Mouse (Mus musculus) spleen, postnatal 4 days (tissue): ENCODE measurements around the gene Tmem150c.

ENCODE experiments used
- DNase-seq, 2 experiments: peaks; one replicate each; pipeline ENCODE4 v3.0.0; 2022; ENCODE audit warnings: low spot score in 2 of 2

Tmem150c gene

DNA sequence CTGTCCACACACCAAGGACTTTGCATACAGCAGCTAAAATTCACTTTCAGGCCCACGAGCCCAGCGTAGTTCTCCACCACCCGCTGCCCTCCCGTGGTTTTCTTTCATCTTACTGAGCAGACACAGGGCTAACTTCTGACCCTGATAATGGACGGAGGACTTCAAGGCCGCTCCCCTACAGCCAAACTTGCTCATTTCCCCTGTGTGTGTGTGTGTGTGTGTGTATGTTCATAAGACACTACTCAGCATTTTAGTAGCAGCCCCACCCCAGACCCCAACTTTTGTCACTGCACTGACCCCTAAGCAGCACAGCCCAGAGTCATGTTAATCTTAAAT, at the start of gene Tmem150c:
Gene Tmem150c, minus strand, starts transcription at position 171 of the 336 bp plus-strand sequence.
- peak in 1 of 2 experiments; percentile 55 for DNase-seq

DNA sequence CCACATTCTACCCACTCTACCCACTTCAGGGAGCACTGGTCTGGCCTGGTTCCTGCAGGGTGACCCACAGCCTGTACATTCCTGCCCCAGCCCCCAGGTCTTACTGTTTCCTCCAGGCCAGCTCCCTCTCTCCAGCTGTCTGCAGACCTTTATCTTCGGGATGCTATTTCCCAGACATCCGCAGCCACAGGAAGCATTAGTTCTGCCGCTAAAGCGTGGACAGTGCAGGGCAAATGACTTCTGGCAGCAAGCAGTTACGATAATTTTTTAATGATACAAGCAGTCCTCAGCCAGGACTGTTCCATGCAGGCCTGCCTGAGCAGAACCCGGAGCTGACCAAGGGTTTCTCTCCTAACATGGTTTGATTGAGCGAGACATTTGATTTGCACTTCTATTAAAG, 49.5 kb upstream of the Tmem150c start:
- DNase-seq, result no peak

- no peak for DNase-seq
Measured at GRCm38 (mm10) chr5:100206675-100207074, 47.1 kb upstream of the Tmem150c start.

- DNase-seq, result no peak
Measured at GRCm38 (mm10) chr5:100205519-100206189, 46.0 kb upstream of the Tmem150c start.

DNA sequence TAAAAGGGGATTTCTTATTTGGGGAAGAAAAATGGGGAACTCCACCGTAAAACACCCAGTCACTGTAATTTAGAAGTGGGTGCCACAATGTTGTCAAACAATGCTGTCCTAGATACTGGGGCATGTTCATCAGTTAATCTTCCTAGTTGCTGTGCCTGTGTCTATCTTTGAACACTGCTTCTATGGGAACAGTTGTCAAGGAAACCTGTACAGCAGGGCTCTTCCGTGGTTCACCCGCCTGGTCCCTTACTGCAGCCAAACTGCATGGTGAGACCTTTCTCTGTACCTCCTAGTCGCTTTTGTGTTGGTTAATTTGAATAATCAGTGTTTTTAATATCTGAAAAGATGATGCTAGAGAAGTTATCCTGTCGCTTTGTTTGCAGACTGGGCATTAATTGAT, 41.2 kb upstream of the Tmem150c start:
- DNase-seq, result no peak

DNA sequence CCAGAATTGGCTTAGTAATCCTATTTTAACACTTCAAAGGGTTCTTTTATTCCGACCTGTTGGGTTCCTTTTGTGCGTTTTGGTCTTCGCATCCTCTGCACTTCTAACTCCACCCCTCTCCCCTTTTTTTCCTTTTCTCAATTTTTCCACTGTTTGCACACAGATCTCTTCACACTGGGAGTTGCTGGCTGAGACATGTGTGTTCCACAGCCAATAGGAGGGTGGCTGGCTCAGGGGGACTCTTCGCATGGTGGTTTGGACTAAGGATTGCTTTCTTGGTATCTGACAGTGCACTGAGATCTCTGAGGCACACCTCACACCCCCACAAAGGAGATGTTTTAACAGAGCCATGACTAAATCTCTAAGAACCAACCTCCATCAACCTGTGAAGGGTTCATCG, 40.7 kb upstream of the Tmem150c start:
- DNase-seq, result no peak

- no peak for DNase-seq
Measured at GRCm38 (mm10) chr5:100199092-100199853, 39.7 kb upstream of the Tmem150c start.

DNA sequence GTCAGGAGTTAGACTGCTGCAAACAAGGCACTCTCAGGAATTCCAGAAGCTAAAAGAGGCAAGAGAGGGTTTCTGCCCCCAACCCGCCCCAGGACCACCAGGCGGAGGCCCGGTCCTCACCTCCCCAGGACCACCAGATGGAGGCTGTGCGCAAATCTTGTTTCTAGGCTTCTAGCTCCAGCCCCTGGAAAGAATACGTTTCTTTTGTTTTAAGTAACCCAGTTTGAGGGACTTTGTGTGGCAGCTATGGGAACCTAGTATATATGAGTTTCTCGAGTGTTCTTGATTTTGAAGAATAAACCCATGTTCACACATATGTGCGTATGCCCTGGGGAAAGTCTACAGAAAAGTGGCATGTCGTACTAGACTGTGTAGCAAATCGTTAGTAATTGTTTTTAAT, 37.9 kb upstream of the Tmem150c start:
- no peak for DNase-seq

DNA sequence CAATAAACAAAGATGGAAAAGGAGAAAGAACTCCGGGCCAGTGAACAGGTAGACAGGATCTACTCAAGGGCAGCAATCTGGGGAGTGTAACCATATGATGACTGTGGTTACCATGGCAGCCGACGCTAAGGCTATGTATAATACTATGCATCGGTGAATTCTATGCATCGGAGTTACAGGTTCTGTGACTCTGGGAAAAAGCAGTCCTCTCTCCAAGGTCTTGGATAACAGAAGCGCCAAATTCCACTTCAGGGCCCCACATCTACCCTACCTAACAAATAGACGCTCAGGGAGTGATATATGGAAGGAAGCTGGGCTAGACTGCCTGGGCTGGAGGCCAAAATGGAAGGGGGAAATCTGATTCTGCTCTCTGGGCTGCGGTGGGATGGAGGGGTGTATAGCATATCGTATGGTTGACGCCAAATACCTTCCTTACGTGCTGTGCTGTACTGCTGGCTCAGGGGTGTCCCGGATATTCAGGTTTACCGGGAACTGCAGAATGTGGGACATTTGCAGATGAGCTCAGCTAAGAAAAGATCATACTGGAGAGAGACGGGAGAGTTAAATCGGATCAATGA, 37.3 kb upstream of the Tmem150c start:
- no peak for DNase-seq

GRCm38 (mm10) chr5:100196397-100196796, 36.8 kb upstream of the Tmem150c start:
- DNase-seq, result no peak

- no peak for DNase-seq
Measured at GRCm38 (mm10) chr5:100191438-100192190, 32.0 kb upstream of the Tmem150c start.

DNA sequence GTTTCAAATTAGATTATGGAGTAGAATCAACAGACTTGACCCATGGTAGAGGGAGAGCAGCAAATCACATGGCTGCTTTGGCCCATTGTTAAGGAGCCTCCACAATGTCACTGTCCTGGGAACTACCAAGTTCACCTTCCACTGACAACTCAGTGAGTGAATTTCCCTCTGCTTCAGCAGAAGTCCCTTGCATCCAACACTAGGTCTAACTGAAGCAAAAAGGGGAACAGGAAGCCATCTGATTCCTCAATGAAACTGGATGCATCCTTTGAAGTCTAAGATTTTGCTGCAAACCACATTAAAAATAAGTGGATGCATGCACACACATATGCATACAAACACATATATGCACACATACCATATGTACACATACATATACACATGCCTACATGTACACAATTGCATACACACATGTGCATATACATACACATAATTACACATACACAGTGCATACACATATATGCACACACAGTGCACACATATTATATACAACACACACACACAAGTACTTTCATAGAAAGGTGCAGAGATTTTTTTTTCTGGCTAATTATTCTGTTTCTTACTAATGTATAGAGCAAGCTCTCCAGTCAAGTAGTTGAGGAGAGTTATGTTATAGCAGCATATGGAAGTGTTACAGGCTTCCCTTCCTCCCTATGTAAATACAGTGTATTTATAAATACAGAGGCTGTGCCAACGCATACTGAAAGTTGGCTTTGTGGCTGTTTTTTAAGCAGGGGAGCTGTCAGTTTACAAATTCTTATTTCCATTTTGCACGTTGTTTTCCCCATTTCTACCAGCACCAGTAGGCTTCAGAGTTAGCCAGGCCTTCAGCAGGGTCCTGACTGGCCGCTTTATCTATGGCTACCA, 27.7 kb upstream of the Tmem150c start:
- no peak for DNase-seq

DNA sequence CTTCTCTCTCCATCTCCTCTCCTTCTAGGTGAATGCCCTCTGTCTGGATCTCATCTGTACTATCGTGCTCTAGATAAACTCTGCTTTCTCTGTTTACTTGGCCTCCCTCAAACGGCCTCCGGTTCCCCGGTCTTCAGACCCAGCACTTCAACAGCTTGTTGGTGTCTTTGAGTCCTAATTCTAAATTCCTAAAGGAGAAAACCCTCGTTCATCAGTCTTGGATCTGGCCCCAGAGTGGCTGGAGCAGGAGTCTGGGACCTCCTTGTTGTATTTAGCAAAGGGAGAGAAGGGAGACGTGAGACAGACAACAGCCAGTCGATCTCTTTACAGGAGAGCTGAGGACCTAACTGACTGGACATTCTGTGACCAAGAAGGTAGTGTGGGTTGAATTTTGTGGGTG, 27.0 kb upstream of the Tmem150c start:
- DNase-seq, result no peak

- no peak for DNase-seq
Measured at GRCm38 (mm10) chr5:100185895-100186294, 26.3 kb upstream of the Tmem150c start.

DNA sequence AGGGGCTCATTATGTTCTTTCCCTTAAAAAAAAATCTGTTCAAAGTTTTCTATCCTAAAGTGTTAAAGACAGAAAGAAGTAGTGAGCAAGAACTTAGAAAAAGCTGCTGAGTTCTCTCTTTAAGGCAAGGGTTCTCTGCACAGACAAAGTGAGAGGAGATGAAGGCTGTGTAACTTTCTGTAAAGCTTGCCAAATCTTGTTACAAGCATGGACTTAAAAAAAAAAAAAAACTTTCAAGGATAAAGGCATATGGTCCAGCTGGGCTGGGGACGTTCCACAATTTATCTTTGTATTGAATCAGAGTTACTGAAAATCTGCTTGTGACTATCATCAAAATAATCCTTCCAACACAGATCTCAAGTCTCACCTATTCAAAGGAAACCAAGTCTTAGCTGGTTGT, 21.4 kb upstream of the Tmem150c start:
- no peak for DNase-seq

GRCm38 (mm10) chr5:100178781-100179165, 19.2 kb upstream of the Tmem150c start:
- no peak for DNase-seq

DNA sequence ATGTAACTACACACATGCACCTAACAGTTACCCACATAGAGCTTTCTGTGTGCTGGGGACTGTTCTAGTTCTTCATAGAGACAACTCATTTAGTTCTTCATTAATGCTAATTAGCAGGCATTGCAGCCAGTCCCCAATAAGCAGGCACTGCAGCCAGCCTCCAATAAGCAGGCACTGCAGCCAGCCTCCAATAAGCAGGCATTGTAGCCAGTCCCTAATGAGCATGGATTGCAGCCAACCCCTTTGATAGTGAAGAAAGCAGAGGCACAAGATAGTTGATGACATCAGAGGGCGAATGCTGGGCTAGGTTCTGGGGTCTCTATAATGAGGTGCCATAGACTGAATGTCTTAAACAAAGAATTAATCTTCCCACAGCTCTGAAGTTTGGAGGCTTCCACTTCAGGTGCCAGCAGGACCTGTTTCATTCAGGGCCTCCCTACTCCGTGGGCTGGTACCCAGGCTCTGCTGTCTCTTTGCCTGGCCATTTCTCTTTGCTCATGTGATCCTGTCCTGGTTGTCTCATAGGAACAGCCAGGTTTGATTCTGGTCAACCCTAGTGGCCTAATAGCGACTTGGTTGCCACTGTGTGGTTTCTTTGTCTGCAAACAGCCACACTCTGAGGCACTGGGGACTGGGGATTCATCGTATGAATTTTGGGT, 18.6 kb upstream of the Tmem150c start:
- DNase-seq, result no peak

- DNase-seq, result no peak
Measured at GRCm38 (mm10) chr5:100177547-100177946, 17.9 kb upstream of the Tmem150c start.

DNA sequence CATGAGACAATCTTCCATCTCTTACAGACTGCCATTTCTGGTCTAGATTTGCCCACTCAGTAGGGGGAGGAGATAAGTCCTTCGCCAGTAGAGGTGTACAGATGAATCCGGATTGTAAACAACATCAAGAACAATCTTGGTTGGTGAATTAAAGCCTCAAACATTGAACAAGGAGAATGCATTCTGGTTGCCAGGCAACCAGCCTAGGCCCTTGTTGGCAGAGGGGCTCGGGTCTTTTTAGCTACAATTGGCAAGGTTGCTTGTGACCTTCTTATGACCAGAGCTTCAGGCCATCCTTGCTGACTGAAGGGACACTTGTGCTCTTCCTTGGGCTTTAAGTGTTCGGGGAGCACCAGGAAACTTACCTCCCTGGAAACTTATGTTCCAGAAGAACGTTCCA, 16.5 kb upstream of the Tmem150c start:
- no peak for DNase-seq

DNA sequence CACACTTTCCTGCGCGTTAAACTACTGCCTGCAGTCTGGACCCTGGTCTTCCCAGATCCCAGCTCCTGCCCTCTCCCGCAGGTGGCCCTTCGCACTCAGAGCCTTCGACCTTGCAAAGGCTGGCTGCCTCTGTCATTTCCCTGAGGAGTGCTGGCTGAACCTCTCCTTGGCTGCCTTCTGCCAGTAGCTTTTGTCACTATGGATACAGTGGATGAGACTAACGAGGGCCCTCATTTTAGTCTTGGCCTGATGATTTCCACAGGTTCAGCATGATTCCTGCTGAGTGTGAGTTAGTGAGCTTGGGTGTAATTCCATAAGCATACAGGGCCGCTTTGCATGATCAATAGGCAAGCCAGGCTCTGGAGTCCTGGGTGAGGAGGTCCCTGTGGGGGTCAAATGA, 16.0 kb upstream of the Tmem150c start:
- no peak for DNase-seq

- no peak for DNase-seq
Measured at GRCm38 (mm10) chr5:100172104-100172503, 12.5 kb upstream of the Tmem150c start.
